Mouse (Mus musculus) heart, embryonic 11.5 days (tissue): Measurements from ENCODE around the gene Itih1. TPM values are rescaled to one million over a fixed set of nuclear protein-coding genes. Genes with fewer than 3 reads are reported as not detected.

Source experiments
- ATAC-seq: fragments of 200-750 bp; cut with Nextera tagmentation; replicated peaks from 2 replicates; pipeline ENCODE4 v1.8.0; 2017; ENCODE audit warnings: moderate library complexity; ENCODE audit not compliant: insufficient number of reproducible peaks, low FRiP score, low TSS enrichment
- H3K27ac ChIP-seq: fragments of 300-500 bp; sonication (generic); 2 replicates; pipeline ENCODE4 v1.5.1; 2014; ENCODE audit warnings: mild to moderate bottlenecking, low read depth, low read length
- H3K27me3 ChIP-seq: fragments of 300-500 bp; sonication (generic); 2 replicates; pipeline ENCODE4 v1.6.1; 2014; ENCODE audit warnings: mild to moderate bottlenecking, low read length, mixed read lengths; ENCODE audit not compliant: control insufficient read depth, insufficient read depth
- H3K36me3 ChIP-seq: fragments of 300-500 bp; sonication (generic); 2 replicates; pipeline ENCODE4 v1.6.1; 2014; ENCODE audit warnings: mild to moderate bottlenecking, low read length, moderate library complexity, mixed read lengths; ENCODE audit not compliant: control insufficient read depth, insufficient read depth
- H3K4me1 ChIP-seq: fragments of 300-500 bp; sonication (generic); 2 replicates; pipeline ENCODE4 v1.6.1; 2014; ENCODE audit warnings: low read length; ENCODE audit not compliant: control insufficient read depth, insufficient read depth
- H3K4me2 ChIP-seq: fragments of 300-500 bp; sonication (generic); 2 replicates; pipeline ENCODE4 v1.6.1; 2014; ENCODE audit warnings: mild to moderate bottlenecking, moderate library complexity
- H3K4me3 ChIP-seq: fragments of 300-500 bp; sonication (generic); 2 replicates; pipeline ENCODE4 v1.5.1; 2014; ENCODE audit warnings: low read depth, low read length
- H3K9ac ChIP-seq: fragments of 300-500 bp; sonication (generic); 2 replicates; pipeline ENCODE4 v1.6.1; 2014; ENCODE audit warnings: mild to moderate bottlenecking, low read depth, low read length, moderate library complexity
- H3K9me3 ChIP-seq: fragments of 300-500 bp; sonication (generic); replicated peaks from 2 replicates; pipeline ENCODE4 v1.6.1; 2016; ENCODE audit warnings: low read length; ENCODE audit not compliant: control insufficient read depth
- WGBS: fragments of 180-500 bp; shearing (Covaris S2); extraction: QIAGEN DNeasy Blood & Tissue Kit; methylation state at CpG from one replicate; pipeline ENCODE4 v1.1.7; 2014; ENCODE audit not compliant: insufficient replicate concordance; 5-methylcytosine and 5-hydroxymethylcytosine counted together
- polyA plus RNA-seq: library from polyadenylated mRNA; unstranded; fragments of >200 nt; fragmentation: Nextera tagmentation; extraction: Ambion mirVana; gene quantifications from 2 replicates; pipeline ENCODE4 v1.2.1, GENCODE M21; 2014

Itih1 gene
- 0.11 TPM in 1 of 2 replicates, not detected in the other for polyA plus RNA-seq

DNA sequence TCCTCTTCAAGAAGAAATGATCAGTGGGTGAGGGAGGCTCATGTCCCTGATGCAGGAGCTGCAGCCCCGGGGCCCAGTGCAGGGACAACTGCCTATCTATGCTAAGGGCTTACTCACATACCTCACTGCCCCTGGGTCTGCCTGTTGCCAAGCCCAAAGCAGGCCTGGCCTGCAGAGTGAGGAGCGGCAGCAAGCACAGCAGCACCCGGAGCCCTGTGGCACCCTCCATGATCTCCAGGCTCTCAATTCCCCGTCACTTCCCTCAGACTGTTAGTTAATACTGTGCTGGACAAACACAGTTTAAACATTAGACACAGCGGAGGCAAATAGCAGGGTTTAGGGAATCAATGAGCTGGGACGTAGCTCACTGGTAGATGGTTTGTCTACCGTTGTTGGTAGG lies at the start of gene Itih1:
Itih1 (minus strand) TSS at position 252 of the 400 bp plus-strand sequence.
- Histone ChIP-seq H3K27me3 (no peaks in the 10 kb centered on the region), H3K27ac (no peak within 1 kb of the TSS), H3K4me3 (no peak within 1 kb of the TSS), H3K9me3 (no peaks in the 10 kb centered on the region), H3K4me1 (no peaks in the 10 kb centered on the region), H3K4me2 (no peak within 1 kb of the TSS), H3K9ac (no peak within 1 kb of the TSS), H3K36me3 (no peaks in the 10 kb centered on the region)
- 79% methylated on average over 7 of the region's 7 CpGs for WGBS
- no peak for ATAC-seq

DNA sequence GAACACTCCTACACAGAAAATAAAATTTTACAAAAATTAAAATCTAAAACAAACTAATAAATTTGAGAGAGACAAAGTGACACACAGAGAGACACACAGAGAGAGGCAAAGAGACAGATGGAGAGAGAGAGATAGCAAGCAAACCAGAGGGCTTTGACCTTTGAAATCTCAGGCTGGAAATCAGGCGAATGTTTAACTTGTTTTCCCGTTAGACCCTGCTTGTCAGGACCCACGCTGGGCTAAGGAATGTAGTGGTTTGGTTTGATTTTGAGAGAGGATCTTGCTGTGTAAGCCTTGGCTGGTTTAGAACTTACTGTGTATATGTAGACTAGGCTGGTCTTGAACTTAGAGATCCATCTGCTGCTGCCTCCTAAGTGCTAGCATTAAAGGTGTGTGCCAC lies 33.1 kb upstream of the Itih1 start:
- Histone ChIP-seq H3K4me2 (no peak overlapping the region), H3K27me3 (no peaks in the 10 kb centered on the region), H3K9ac (no peak overlapping the region), H3K27ac (no peak overlapping the region), H3K4me1 (no peaks in the 10 kb centered on the region), H3K4me3 (no peak overlapping the region), H3K9me3 (no peaks in the 10 kb centered on the region), H3K36me3 (0 out of 2 replicates have a peak, but pooled peaks cover 2% of the 10 kb centered on the region)
- WGBS = 77% methylated on average over 3 of the region's 3 CpGs
- no peak for ATAC-seq

DNA sequence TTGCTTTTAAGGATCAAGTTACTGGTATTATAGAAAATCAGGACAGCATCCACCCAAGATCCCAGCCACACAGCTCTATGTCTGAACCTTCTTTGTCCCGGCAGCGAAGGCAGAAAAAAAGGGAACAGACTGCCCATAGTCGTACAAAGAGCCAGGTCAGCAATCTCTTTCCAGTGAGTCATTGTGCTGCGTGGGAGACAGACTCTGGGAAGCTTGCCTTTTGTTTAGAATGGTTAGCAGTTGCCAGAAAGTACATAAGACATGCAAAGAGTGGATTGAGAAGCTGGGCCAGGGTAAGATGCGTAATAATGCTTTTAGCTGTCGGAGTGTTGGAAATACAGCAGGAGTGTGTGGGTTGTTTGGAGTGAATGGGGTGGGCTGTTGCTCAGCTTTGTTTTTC lies 31.1 kb upstream of the Itih1 start:
- Histone ChIP-seq H3K27ac (no peak overlapping the region), H3K9me3 (no peaks in the 10 kb centered on the region), H3K4me1 (no peaks in the 10 kb centered on the region), H3K4me3 (no peak overlapping the region), H3K9ac (no peak overlapping the region), H3K27me3 (no peaks in the 10 kb centered on the region), H3K4me2 (no peak overlapping the region), H3K36me3 (no peaks in the 10 kb centered on the region)
- 69% methylated on average over 6 of the region's 6 CpGs for WGBS
- no peak for ATAC-seq

DNA sequence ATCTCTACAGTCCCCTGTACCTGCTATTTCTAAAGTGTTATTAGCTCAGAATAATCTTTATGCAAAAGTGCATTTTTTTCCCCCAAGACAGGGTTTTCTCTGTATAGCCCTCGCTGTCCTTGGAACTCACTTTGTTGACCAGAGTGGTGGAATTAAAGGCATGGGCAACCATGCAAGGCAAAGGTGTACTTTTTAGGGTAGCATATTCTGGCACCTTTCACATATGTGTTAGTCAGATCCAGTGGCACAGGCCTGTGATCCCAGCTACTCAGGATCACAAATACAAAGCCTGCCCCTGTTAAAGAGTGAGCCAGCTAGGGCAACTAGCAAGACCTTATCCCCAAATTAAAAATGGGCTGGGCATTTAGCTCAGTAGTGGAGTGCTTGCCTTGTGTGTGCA lies 17.3 kb upstream of the Itih1 start:
- no peak overlapping the region for H3K9ac ChIP-seq
- no peak overlapping the region for H3K4me2 ChIP-seq
- no peak overlapping the region for H3K27ac ChIP-seq
- no peaks in the 10 kb centered on the region for H3K27me3 ChIP-seq
- H3K4me3 ChIP-seq = no peak overlapping the region
- H3K36me3 ChIP-seq = no peaks in the 10 kb centered on the region
- H3K9me3 ChIP-seq = no peaks in the 10 kb centered on the region
- WGBS = 85% methylated on average over 1 of the region's 1 CpGs
- ATAC-seq = no peak
- no peaks in the 10 kb centered on the region for H3K4me1 ChIP-seq

DNA sequence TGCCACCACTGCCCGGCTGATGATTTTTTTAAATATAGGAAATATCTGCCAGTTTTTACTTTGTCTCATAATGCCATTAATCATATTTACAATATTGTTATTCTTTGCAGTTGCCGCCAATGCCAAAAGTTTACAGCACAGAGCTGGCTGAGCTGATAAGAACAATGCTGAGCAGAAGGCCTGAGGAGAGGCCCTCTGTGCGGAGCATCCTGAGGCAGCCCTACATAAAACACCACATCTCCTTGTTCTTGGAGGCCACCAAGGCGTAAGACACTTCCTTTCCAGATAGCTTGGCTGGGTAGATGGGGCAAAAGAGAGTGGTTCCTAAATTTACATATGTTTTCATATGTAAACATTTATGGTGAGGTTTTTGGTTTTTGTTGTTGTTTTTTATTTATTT lies 15.9 kb upstream of the Itih1 start:
- no peak overlapping the region for H3K27ac ChIP-seq
- no peaks in the 10 kb centered on the region for H3K9me3 ChIP-seq
- ATAC-seq = no peak
- H3K36me3 ChIP-seq = no peaks in the 10 kb centered on the region
- no peak overlapping the region for H3K9ac ChIP-seq
- no peaks in the 10 kb centered on the region for H3K27me3 ChIP-seq
- WGBS = 81% methylated on average over 4 of the region's 4 CpGs
- no peak overlapping the region for H3K4me3 ChIP-seq
- H3K4me2 ChIP-seq = no peak overlapping the region
- H3K4me1 ChIP-seq = no peaks in the 10 kb centered on the region

DNA sequence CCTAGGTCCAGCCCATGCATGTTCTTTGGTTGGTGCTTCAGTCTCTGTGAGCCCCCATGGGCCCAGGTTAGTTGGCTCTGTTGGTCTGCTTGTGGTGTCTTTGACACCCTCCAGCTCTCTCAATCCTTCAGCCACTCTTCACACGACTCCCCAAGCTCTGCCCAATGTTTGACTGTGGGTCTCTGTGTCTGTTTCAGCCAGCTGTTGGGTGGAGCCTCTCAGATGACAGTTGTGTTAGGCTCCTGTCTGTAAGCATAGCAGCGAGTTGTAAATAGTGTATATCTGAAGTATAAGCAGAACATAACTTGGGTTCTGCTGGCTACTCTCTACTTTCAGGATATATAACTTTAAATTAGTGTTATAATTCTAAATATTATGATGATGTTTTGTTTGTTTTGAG lies 15.4 kb upstream of the Itih1 start:
- no peak overlapping the region for H3K9ac ChIP-seq
- H3K4me3 ChIP-seq = no peak overlapping the region
- ATAC-seq = no peak
- H3K4me2 ChIP-seq = no peak overlapping the region
- H3K27ac ChIP-seq = no peak overlapping the region
- no peaks in the 10 kb centered on the region for H3K27me3 ChIP-seq
- no peaks in the 10 kb centered on the region for H3K4me1 ChIP-seq
- H3K9me3 ChIP-seq = no peaks in the 10 kb centered on the region
- no peaks in the 10 kb centered on the region for H3K36me3 ChIP-seq
- WGBS = 69% methylated on average over 2 of the region's 2 CpGs

DNA sequence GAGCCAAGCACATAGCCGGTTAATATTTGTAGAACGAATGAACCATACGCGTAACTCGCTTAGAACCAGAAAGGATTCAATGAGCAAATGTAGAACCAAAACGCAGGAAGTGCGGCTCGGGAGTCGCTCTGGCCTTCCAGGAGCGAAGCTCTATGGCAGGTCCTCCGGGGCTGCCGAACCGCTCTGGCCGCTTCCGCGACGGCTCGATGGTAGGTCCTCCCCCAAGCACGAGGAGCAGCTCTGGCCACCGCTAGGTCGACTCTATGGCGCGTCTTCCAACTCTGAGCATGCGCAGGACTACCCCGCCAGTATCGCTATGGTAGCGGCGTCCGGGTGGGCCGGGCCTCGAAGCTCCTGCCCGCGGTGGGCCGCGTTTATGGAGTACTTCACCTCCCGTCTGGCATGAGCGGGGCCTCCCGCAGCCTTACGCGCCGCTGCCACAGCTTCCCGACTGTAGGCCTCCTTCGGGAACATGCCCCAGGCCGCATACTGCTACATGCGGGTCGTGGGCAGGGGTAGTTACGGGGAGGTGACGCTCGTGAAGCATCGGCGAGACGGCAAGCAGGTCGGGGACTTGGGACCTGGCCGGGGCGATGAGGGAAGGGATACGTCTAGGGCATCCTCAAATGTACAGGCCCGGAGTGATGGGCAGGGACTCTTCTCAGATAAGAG lies 8.2 kb upstream of the Itih1 start, which contains the start of gene Nek4:
Nek4 (plus strand) TSS at position 224 of the 672 bp plus-strand sequence.
- under 1% methylated on average over 57 of the region's 57 CpGs for WGBS
- Histone ChIP-seq H3K4me2 (peak within 1 kb of the TSS; percentile 91), H3K27me3 (no peaks in the 10 kb centered on the region), H3K9me3 (no peaks in the 10 kb centered on the region), H3K9ac (peak within 1 kb of the TSS; percentile 75), H3K27ac (peak within 1 kb of the TSS; percentile 50; the same call in 1 of the 2 replicates), H3K4me3 (peak within 1 kb of the TSS; percentile 66), H3K36me3 (no peaks in the 10 kb centered on the region), H3K4me1 (peaks cover 2% of the 10 kb centered on the region; the same call in 1 of the 2 replicates)
- peak; percentile 97 for ATAC-seq

DNA sequence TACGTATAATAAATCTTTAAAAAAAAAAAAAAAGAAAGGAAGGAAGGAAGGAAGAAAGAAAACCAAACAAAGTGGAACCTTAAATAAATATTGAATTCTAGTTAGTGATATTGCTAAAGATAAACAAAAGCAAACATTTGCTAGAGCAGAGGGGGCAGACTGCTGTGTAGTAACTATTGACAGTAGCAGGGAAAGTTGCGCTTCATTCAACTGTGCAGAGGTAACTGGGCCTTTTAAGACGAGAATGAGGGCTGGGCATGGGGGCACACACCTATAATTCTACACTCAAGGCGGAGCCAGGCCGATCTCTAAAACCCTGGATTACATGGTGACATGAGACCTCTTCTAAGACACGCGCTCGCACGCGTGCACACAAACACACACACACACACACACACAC lies 6.9 kb upstream of the Itih1 start:
- no peaks in the 10 kb centered on the region for H3K9me3 ChIP-seq
- H3K27ac ChIP-seq = no peak overlapping the region
- H3K27me3 ChIP-seq = no peaks in the 10 kb centered on the region
- ATAC-seq = no peak
- H3K4me1 ChIP-seq = peaks cover 2% of the 10 kb centered on the region; the same call in 1 of the 2 replicates
- H3K9ac ChIP-seq = no peak overlapping the region
- WGBS = 95% methylated on average over 10 of the region's 10 CpGs
- H3K36me3 ChIP-seq = no peaks in the 10 kb centered on the region
- H3K4me2 ChIP-seq = no peak overlapping the region
- H3K4me3 ChIP-seq = no peak overlapping the region

DNA sequence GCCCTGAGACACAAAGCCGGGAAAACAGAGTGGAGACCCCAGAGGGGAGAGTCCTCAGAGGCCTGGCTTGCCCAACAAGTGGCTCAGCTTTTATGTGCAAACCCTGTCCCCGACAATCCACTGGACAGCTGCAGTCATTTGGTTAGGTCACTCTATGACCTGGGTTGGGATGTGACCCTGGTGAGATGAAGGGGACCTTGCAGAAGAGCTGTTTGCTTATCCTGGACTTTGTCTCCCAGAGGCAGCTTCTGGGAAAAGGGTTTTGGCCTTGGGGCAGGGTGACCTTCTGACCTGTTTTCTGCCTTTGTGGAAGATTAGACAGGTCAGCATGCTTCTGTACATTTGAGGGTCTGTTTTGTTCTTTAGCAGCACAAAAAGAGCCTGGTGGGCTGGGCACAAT lies 1.7 kb upstream of the Itih1 start:
- no peaks in the 10 kb centered on the region for H3K9me3 ChIP-seq
- 79% methylated on average over 2 of the region's 2 CpGs for WGBS
- H3K27ac ChIP-seq = no peak overlapping the region
- H3K27me3 ChIP-seq = no peaks in the 10 kb centered on the region
- no peak overlapping the region for H3K9ac ChIP-seq
- H3K4me2 ChIP-seq = no peak overlapping the region
- no peak overlapping the region for H3K4me3 ChIP-seq
- H3K4me1 ChIP-seq = no peaks in the 10 kb centered on the region
- H3K36me3 ChIP-seq = no peaks in the 10 kb centered on the region
- ATAC-seq = no peak
